Comparison of ENCODE assay signal across 29 mouse cellular contexts in the genomic region with DNA sequence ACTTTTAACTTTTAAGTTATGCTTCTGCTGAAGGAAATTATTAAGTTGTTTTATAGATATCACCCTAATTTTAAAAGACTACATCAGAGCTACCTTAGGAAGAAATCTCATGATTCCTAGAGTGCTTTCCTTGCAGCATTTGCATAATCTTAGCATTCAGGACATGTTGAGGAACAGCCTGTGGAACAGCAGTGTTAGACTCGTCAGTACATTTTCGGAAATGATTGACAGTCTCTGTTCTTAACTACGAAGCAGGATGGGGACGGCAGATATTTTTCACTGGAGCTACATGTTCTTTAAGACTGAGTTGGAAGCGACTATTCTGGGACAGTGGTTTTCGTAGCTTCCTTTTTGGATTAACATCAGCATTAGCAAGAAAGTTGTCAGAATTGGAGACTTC.
DNase-seq lines count a peak whose midpoint lies in the region; ATAC-seq and TF ChIP-seq lines count a peak whose summit lies in the region.
"Had no signal": no experiment of that assay in that cellular context is flagged by ENCODE, and none has a peak within 500 bp of the region (broad histone marks: within the 10 kb centered on the region; RNA-seq: fewer than 3 reads in every experiment).

No protein-coding gene starts in this region.

- H3K36me3 ChIP-seq in forebrain, embryonic 15.5 days: no peaks in the 10 kb centered on the region
- no peaks in the 10 kb centered on the region for H3K36me3 ChIP-seq in forebrain, embryonic 10.5 days (replicated peaks)
- no peaks in the 10 kb centered on the region for H3K36me3 ChIP-seq in kidney, embryonic 15.5 days
- H3K36me3 ChIP-seq in heart, adult 2 months (ENCODE audit: control insufficient read depth, insufficient read depth, low read length): no peaks in the 10 kb centered on the region
- H3K36me3 ChIP-seq: embryonic facial prominence, embryonic 10.5 days; embryonic facial prominence, embryonic 15.5 days; heart, embryonic 13.5 days; hindbrain, embryonic 10.5 days; hindbrain, embryonic 15.5 days; neural tube, embryonic 15.5 days had no signal

- intact Hi-C loops in heart, adult 2 months (cut with DNase I): no loop called here

- no peaks in the 10 kb centered on the region for H3K4me1 ChIP-seq in forebrain, embryonic 15.5 days
- H3K4me1 ChIP-seq in forebrain, embryonic 10.5 days: no peaks in the 10 kb centered on the region
- H3K4me1 ChIP-seq in kidney, embryonic 15.5 days: no peaks in the 10 kb centered on the region
- H3K4me1 ChIP-seq in heart, adult 2 months (ENCODE audit: control insufficient read depth, insufficient read depth, low read length): no peaks in the 10 kb centered on the region
- H3K4me1 ChIP-seq: embryonic facial prominence, embryonic 10.5 days; embryonic facial prominence, embryonic 15.5 days; heart, embryonic 13.5 days; hindbrain, embryonic 10.5 days; hindbrain, embryonic 15.5 days; neural tube, embryonic 15.5 days had no signal

- no peaks in the 10 kb centered on the region for H3K27me3 ChIP-seq in forebrain, embryonic 15.5 days
- no peaks in the 10 kb centered on the region for H3K27me3 ChIP-seq in forebrain, embryonic 10.5 days (ENCODE audit: poor library complexity, severe bottlenecking)
- no peaks in the 10 kb centered on the region for H3K27me3 ChIP-seq in kidney, embryonic 15.5 days
- no peaks in the 10 kb centered on the region for H3K27me3 ChIP-seq in heart, adult 2 months (ENCODE audit: control insufficient read depth, insufficient read depth, low read length)
- H3K27me3 ChIP-seq: embryonic facial prominence, embryonic 15.5 days; heart, embryonic 13.5 days; hindbrain, embryonic 15.5 days; neural tube, embryonic 15.5 days had no signal

- no peak for TF ChIP-seq EP300 in heart, adult 2 months (IDR thresholded peaks at IDR 0.05; ENCODE audit: insufficient read depth, low read depth, low read length)

- no peak for TF ChIP-seq CTCF in heart, adult 2 months (IDR thresholded peaks at IDR 0.05)

- no peak overlapping the region for H3K4me2 ChIP-seq in forebrain, embryonic 15.5 days (replicated peaks)
- no peak overlapping the region for H3K4me2 ChIP-seq in kidney, embryonic 15.5 days
- H3K4me2 ChIP-seq: embryonic facial prominence, embryonic 15.5 days; heart, embryonic 13.5 days; hindbrain, embryonic 15.5 days; lung, embryonic 14.5 days; neural tube, embryonic 15.5 days had no signal

- ATAC-seq in forebrain, embryonic 15.5 days (replicated peaks): peak; percentile 60; the same call in 1 of the 2 replicates
- ATAC-seq in kidney, embryonic 15.5 days (replicated peaks; ENCODE audit: low FRiP score): no peak
- ATAC-seq: inflammation-experienced regulatory T-cells, adult 6 months; Patski had no signal

- no peak for TF ChIP-seq POLR2A in heart, adult 2 months (IDR thresholded peaks at IDR 0.05; ENCODE audit: insufficient read depth, low read depth, low read length)

- H3K27ac ChIP-seq in forebrain, embryonic 15.5 days (replicated peaks): no peak overlapping the region
- H3K27ac ChIP-seq in forebrain, embryonic 10.5 days: no peak overlapping the region
- H3K27ac ChIP-seq in kidney, embryonic 15.5 days: no peak overlapping the region
- H3K27ac ChIP-seq in heart, adult 2 months: no peak overlapping the region
- H3K27ac ChIP-seq: embryonic facial prominence, embryonic 10.5 days; embryonic facial prominence, embryonic 15.5 days; heart, embryonic 13.5 days; hindbrain, embryonic 10.5 days; hindbrain, embryonic 15.5 days; liver, embryonic 14.5 days; neural tube, embryonic 15.5 days; stomach, postnatal 0 days had no signal

- no peak overlapping the region for H3K9ac ChIP-seq in forebrain, embryonic 15.5 days (replicated peaks)
- H3K9ac ChIP-seq in kidney, embryonic 15.5 days: no peak overlapping the region
- no peak overlapping the region for H3K9ac ChIP-seq in heart, adult 2 months (ENCODE audit: low read depth, low read length)
- H3K9ac ChIP-seq: embryonic facial prominence, embryonic 15.5 days; heart, embryonic 13.5 days; hindbrain, embryonic 15.5 days; liver, embryonic 14.5 days; lung, embryonic 14.5 days; neural tube, embryonic 15.5 days had no signal

- H3K4me3 ChIP-seq in forebrain, embryonic 15.5 days: no peak overlapping the region
- no peak overlapping the region for H3K4me3 ChIP-seq in forebrain, embryonic 10.5 days
- no peak overlapping the region for H3K4me3 ChIP-seq in kidney, embryonic 15.5 days (replicated peaks)
- H3K4me3 ChIP-seq in heart, adult 2 months: no peak overlapping the region
- H3K4me3 ChIP-seq: embryonic facial prominence, embryonic 10.5 days; embryonic facial prominence, embryonic 15.5 days; heart, embryonic 13.5 days; hindbrain, embryonic 10.5 days; hindbrain, embryonic 15.5 days; neural tube, embryonic 15.5 days had no signal

- no peak for DNase-seq in forebrain, embryonic 10.5 days (ENCODE audit: extremely low spot score, low spot score)
- DNase-seq in right cerebral cortex, postnatal 10 days (ENCODE audit: low spot score in 2 of 2): peak; percentile 31 to 51
- no peak for DNase-seq in right cerebral cortex, postnatal 4 days
- peak; percentile 1 for DNase-seq in layer of hippocampus, adult 9-10 months (ENCODE audit: low spot score)
- DNase-seq in heart, adult 2 months: no peak
- DNase-seq: adrenal gland, postnatal 14 days; cerebellum, adult 2 months; cerebellum, postnatal 25 days; heart, postnatal 10 days; kidney, adult 11 months; kidney, postnatal 36 days; liver; lung, embryonic 14.5 days; lung, postnatal 14 days; midbrain, embryonic 14.5 days; thymus, adult 2 months; thymus, postnatal 36 days had no signal

- no peaks in the 10 kb centered on the region for H3K9me3 ChIP-seq in forebrain, embryonic 15.5 days
- H3K9me3 ChIP-seq in forebrain, embryonic 10.5 days: no peaks in the 10 kb centered on the region
- H3K9me3 ChIP-seq in kidney, embryonic 15.5 days (replicated peaks): no peaks in the 10 kb centered on the region
- H3K9me3 ChIP-seq: embryonic facial prominence, embryonic 10.5 days; embryonic facial prominence, embryonic 15.5 days; heart, embryonic 13.5 days; hindbrain, embryonic 10.5 days; hindbrain, embryonic 15.5 days; neural tube, embryonic 15.5 days had no signal

- no peaks in the 10 kb centered on the region for H3K79me2 ChIP-seq in heart, adult 2 months (replicated peaks; ENCODE audit: control insufficient read depth, insufficient read depth, low read length)

- 76% methylated on average over 6 of the region's 6 CpGs for WGBS in forebrain, embryonic 15.5 days
- 94% methylated on average over 6 of the region's 6 CpGs for WGBS in forebrain, embryonic 10.5 days
- 90% methylated on average over 6 of the region's 6 CpGs for WGBS in kidney, embryonic 15.5 days
- WGBS in heart, adult 2 months: 87% methylated on average over 6 of the region's 6 CpGs

Comparison
In these comparisons a context has a peak if more than half of its experiments do, and no peak if none do; other contexts are left out.
1. DNase-seq: peak in right cerebral cortex, postnatal 10 days (2 of 2) and layer of hippocampus, adult 9-10 months (single experiment); none in forebrain, embryonic 10.5 days (single experiment), right cerebral cortex, postnatal 4 days (single experiment) and heart, adult 2 months (0 of 2).